Mouse (Mus musculus): ENCODE data around the gene Stip1.
"Not testable (repeated sequence)": the region's sequence is repeated elsewhere in the genome, so short reads cannot be mapped to it uniquely, and the experiment has no call there.

Gene Stip1

DNA sequence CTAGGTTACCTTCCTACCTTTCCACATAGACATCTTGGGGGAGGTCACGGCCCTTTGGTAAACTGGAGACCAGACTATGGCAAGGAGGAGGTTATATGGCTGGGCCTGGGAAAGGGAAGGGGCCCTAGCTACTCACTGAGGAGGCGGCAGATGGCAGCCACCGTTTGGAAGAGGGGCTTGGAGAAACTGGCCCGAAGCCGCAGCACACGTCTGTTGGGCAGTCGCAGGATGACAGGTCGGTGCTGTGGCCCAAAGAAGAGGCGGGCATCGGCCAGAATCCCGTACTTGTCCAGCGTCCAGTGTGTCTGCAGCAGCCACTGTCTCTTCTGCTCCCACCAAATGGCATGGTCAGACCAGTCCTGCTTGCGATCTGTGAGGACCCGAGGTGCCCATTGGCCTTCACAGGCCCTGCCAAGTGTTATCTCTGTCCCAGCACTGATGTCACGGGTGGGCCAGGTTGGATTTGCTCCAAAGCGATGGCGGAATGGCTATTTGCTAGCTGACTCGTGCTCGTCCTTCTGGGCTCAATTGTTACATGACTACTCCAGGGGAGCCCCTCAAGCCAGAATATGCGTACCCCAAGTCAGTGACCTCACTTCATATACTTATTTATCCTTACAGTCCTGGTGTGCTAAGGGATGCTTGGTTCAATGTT lies 25.2 kb downstream of the Stip1 start:
- no peak for DNase-seq (ENCODE audit: low spot score)

- DNase-seq (ENCODE audit: low spot score), result no peak
Measured at GRCm38 (mm10) chr19:7013984-7014383, 25.8 kb downstream of the Stip1 start.

GRCm38 (mm10) chr19:7012426-7012825 lies 27.3 kb downstream of the Stip1 start:
- DNase-seq (ENCODE audit: low spot score), result no peak

GRCm38 (mm10) chr19:7006892-7007593 lies 32.7 kb downstream of the Stip1 start:
- no peak for DNase-seq (ENCODE audit: low spot score)

- no peak for DNase-seq (ENCODE audit: low spot score)
Measured at GRCm38 (mm10) chr19:6999360-7000063, 40.3 kb downstream of the Stip1 start.

GRCm38 (mm10) chr19:6997721-6998290 lies 42.0 kb downstream of the Stip1 start:
- DNase-seq (ENCODE audit: low spot score), result no peak

DNA sequence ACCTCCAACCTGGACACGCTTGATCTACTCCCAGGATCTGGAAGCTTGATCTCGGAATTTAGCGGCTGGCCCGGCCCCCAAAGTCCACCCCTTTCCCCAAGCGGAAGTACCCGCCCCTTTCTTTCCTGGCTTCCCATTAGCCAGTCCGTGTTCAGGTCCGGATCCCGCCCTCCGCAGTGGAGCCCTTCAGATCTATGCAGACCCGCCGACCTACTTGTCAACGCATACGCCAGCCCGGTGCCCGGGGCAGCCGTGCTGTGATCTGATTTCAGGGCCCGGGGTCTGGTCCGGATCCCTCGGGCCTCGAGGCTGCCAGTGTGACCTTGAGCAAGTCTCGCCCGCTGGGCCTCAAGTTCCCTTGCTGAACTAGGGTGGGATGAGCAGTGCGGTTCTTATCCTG lies 43.8 kb downstream of the Stip1 start, which contains the start of the genes Nudt22 and Trpt1:
Nudt22 (minus strand) TSS at position 112 of the 400 bp plus-strand sequence.
Trpt1 (plus strand) TSS at position 126 of the 400 bp plus-strand sequence.
- peak; percentile 83 for DNase-seq (ENCODE audit: low spot score)

- DNase-seq (ENCODE audit: low spot score), result no peak
Measured at GRCm38 (mm10) chr19:6995255-6995991, 44.3 kb downstream of the Stip1 start.

- no peak for DNase-seq (ENCODE audit: low spot score)
Measured at GRCm38 (mm10) chr19:6994489-6994888, 45.3 kb downstream of the Stip1 start.

DNA sequence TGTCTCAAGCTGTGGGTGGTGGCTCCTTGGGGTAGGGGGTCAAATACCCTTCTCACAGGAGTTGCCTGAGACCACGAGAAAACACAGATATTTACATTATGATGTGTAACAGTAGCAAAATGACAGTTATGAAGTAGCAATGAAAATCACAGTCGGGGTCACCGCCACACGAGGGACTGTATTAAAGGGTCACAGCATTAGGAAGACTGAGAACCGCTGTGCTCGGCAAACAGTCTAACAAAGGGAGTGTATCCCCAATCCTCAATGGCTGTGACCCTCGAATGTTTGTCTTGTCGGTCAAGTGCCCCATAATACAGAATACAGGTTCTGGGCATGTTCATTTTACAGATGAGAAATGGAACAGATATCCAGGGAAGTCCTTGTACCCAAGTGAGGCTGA lies 45.8 kb downstream of the Stip1 start:
- DNase-seq (ENCODE audit: low spot score), result no peak

DNA sequence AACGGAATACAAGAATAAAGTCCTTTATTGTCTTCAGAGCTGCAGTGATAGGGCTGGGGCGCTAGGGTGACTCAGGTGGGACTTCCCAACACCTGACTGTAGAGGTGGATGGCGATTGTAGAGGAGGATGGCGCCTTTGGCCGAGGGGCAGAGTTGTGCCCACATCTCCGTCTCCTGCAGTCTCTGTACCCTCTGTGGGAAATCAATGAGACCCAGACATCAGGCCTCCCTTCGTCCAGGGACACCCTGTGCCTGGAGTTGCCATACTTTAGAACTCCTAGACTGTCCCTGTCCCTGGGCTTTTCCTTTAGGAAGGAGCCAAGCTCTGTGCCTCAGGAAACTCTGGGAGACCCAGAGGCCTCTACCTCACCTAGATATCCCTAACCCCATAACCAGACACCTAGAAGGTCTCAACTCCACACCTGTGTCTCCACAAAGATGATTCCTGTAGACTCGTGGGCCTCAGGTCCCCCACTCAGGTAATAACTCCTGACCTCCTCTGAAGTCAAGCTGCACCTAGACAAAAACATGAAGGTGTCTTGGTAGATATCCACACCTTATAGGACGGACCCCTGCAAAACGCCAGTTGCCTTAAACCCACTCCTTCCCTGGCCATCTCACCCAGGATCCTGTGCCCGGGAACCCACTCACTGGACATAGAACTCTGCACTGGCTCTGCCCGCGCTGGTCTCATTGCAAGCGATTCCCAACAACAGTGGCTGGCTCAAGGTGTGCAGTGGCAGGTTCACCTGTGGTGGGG lies 46.6 kb downstream of the Stip1 start:
- DNase-seq (ENCODE audit: low spot score), result no peak

GRCm38 (mm10) chr19:6992011-6992858 lies 47.5 kb downstream of the Stip1 start, which contains the start of gene Dnajc4:
TSS of gene Dnajc4 (minus strand) at chr19:6992572.
- DNase-seq (ENCODE audit: low spot score), result peak; percentile 97

- not testable (repeated sequence) for DNase-seq (ENCODE audit: low spot score)
Measured at GRCm38 (mm10) chr19:6991166-6991565, 48.6 kb downstream of the Stip1 start.

DNA sequence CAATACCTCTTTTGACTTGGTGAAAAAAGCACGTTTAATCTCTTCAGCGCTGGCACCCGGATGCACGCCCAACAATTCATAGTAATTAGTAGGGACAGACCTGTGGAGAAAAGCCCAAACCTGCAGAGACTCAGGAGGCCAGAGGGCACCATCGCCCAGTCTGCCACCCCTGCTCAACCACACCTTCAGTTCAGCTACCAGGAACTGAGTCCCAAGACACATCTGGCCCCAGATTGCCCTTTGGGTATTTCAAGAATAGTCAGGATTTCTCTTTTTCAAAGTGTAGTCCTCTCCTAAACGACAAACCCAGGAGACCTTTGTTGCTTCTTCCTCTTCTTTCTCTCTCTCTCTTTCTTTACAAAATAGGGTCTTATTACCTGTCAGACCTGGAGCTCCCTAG lies 49.1 kb downstream of the Stip1 start:
- no peak for DNase-seq (ENCODE audit: low spot score)

- no peak for DNase-seq (ENCODE audit: low spot score)
Measured at GRCm38 (mm10) chr19:6989251-6989650, 50.5 kb downstream of the Stip1 start.

DNA sequence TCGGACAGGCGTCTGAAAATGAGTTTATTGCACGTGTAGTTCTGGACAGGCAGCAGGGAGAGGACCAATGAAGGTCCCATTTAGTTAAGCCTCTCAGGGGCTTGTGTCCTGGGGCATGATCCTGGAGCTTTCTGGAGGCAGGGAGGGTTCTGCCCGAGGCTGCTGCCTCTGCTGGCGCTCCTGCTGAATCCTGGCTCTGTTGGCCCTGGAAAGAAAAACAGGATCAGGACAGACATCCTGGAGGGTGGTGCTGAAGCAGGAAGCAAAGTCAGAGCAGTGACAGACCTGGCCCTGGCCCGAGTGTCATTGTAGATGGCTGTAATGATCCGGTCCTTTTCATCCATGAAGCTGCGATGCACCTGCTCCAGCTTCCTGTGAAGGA lies 51.9 kb downstream of the Stip1 start:
- no peak for DNase-seq (ENCODE audit: low spot score)

DNA sequence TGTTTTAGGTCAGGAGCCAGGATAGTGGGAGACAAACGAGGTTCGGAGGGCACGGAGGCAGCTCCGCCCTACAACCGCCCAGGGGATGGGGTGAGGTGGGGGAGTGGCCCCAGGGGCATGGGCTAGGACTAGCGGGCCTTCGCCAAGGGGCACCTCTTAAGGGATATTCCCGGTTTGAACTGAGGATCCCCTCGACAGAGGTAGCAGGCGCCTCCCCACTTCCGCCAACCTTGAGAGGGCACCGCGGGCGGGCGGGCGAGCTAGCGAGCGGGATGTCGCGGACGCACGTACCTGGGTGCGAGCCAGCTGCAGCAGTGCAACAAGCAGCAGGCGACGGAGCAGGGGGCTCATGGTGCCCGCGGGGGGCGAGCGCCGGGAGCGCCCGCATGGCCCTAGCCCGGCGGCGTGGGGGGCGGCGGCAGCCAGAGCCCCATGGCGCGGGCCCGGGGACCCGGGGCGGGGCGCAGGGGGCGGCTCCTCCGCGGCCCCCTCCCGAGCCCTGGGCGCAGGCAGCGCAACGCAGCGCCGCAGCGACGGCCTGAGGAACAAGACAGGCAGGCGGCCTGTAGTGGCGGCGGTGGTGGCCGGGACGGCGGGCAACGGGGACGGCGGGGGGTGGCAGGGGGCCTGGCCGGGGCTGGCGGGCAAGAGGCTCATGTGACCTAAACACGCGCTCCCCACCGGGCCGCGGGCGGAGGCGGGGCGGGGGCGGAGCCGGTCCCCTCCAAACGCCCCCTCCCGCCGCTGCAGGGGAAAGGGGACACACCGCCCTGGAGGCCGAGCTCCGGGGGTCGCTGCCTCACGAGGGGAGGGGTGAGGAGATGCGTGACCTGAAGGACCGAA lies 52.5 kb downstream of the Stip1 start, which contains the start of gene Vegfb:
Vegfb (minus strand) TSS at position 591 of the 843 bp plus-strand sequence.
- no peak for DNase-seq (ENCODE audit: low spot score)

- DNase-seq (ENCODE audit: low spot score), result no peak
Measured at GRCm38 (mm10) chr19:6985951-6986708, 53.6 kb downstream of the Stip1 start.
